11 mouse cellular contexts compared by ENCODE assay signal in the genomic region with DNA sequence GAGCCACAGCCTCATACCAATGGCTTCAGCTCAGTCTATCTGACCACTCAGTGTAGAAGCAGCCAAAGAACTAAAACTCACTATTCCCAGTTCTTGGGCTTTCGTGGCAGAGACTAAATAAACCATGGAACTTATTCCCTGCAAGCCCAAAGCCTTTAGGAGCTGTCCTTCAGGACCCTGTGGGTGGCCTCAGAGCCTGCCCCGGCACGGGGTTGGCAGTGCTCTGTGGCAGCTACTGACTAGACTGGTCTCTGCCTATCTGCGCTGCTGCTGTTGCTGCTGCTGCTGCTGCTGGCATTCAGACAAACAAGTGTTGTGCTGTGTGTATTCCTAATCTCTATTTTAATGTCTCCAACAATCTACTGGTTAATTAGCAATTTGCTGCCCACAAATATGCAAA. TPM values are rescaled to one million over a fixed set of nuclear protein-coding genes. Genes with fewer than 3 reads are reported as not detected.
DNase-seq lines count a peak whose midpoint lies in the region; ATAC-seq lines count a peak whose summit lies in the region.
"Had no signal": no experiment of that assay in that cellular context is flagged by ENCODE, and none has a peak within 500 bp of the region (broad histone marks: within the 10 kb centered on the region; RNA-seq: fewer than 3 reads in every experiment).

No protein-coding gene starts in this region.

- H3K9me3 ChIP-seq in heart, embryonic 11.5 days (replicated peaks; ENCODE audit: control insufficient read depth, low read length), result no peaks in the 10 kb centered on the region
- H3K9me3 ChIP-seq in forebrain, embryonic 16.5 days (ENCODE audit: control insufficient read depth, low read length), result no peaks in the 10 kb centered on the region
- no peaks in the 10 kb centered on the region for H3K9me3 ChIP-seq in midbrain, embryonic 13.5 days
- no peaks in the 10 kb centered on the region for H3K9me3 ChIP-seq in intestine, embryonic 15.5 days
- H3K9me3 ChIP-seq: G1E; lung, embryonic 15.5 days had no signal

- H3K4me1 ChIP-seq in heart, embryonic 11.5 days (ENCODE audit: control insufficient read depth, insufficient read depth, low read length), result peaks cover 3% of the 10 kb centered on the region; the same call in 1 of the 2 replicates
- peaks cover 37% of the 10 kb centered on the region for H3K4me1 ChIP-seq in forebrain, embryonic 16.5 days (replicated peaks; ENCODE audit: control insufficient read depth, insufficient read depth, low read length)
- peaks cover 52% of the 10 kb centered on the region for H3K4me1 ChIP-seq in midbrain, embryonic 13.5 days (replicated peaks)
- H3K4me1 ChIP-seq in intestine, embryonic 15.5 days (replicated peaks), result peaks cover 16% of the 10 kb centered on the region; the same call in 1 of the 2 replicates

- no peaks in the 10 kb centered on the region for H3K36me3 ChIP-seq in heart, embryonic 11.5 days (ENCODE audit: control insufficient read depth, insufficient read depth, low read length)
- no peaks in the 10 kb centered on the region for H3K36me3 ChIP-seq in forebrain, embryonic 16.5 days (ENCODE audit: control insufficient read depth, insufficient read depth)
- H3K36me3 ChIP-seq in midbrain, embryonic 13.5 days, result no peaks in the 10 kb centered on the region
- no peaks in the 10 kb centered on the region for H3K36me3 ChIP-seq in intestine, embryonic 15.5 days
- H3K36me3 ChIP-seq: G1E; lung, embryonic 15.5 days had no signal

- ATAC-seq in heart, embryonic 11.5 days (replicated peaks; ENCODE audit: insufficient number of reproducible peaks, low FRiP score, low TSS enrichment), result no peak
- peak; percentile 59 for ATAC-seq in forebrain, embryonic 16.5 days
- peak; percentile 48; the same call in 1 of the 2 replicates for ATAC-seq in midbrain, embryonic 13.5 days
- no peak for ATAC-seq in cerebellum, adult (ENCODE audit: insufficient number of reproducible peaks, low FRiP score, low TSS enrichment)
- ATAC-seq in intestine, embryonic 15.5 days, result no peak

- H3K27me3 ChIP-seq in heart, embryonic 11.5 days (ENCODE audit: control insufficient read depth, insufficient read depth, low read length), result peaks cover 6% of the 10 kb centered on the region; the same call in 1 of the 2 replicates
- no peaks in the 10 kb centered on the region for H3K27me3 ChIP-seq in forebrain, embryonic 16.5 days (replicated peaks; ENCODE audit: control insufficient read depth, insufficient read depth, low read length)
- no peaks in the 10 kb centered on the region for H3K27me3 ChIP-seq in midbrain, embryonic 13.5 days
- H3K27me3 ChIP-seq in intestine, embryonic 15.5 days (replicated peaks), result peaks cover 20% of the 10 kb centered on the region

- no peak overlapping the region for H3K4me2 ChIP-seq in heart, embryonic 11.5 days
- peak overlapping the region; percentile 86 for H3K4me2 ChIP-seq in forebrain, embryonic 16.5 days (ENCODE audit: low read length)
- H3K4me2 ChIP-seq in midbrain, embryonic 13.5 days (replicated peaks), result peak overlapping the region; percentile 79
- H3K4me2 ChIP-seq in intestine, embryonic 15.5 days (replicated peaks), result no peak overlapping the region

- peak; percentile 54 for DNase-seq in heart, postnatal 4 days
- peak; percentile 18 for DNase-seq in R1 (ENCODE audit: low read depth, low spot score)
- no peak for DNase-seq in cerebellum, adult 11-12 months

- no peak overlapping the region for H3K4me3 ChIP-seq in heart, embryonic 11.5 days (ENCODE audit: low read depth, low read length)
- H3K4me3 ChIP-seq in forebrain, embryonic 16.5 days (replicated peaks; ENCODE audit: low read length), result peak overlapping the region; percentile 17
- H3K4me3 ChIP-seq in midbrain, embryonic 13.5 days (replicated peaks), result peak overlapping the region; percentile 55; the same call in 1 of the 2 replicates
- H3K4me3 ChIP-seq in intestine, embryonic 15.5 days (replicated peaks), result no peak overlapping the region
- H3K4me3 ChIP-seq: erythroblast, embryonic 14.5 days; lung, embryonic 15.5 days had no signal

- no peak overlapping the region for H3K27ac ChIP-seq in heart, embryonic 11.5 days (ENCODE audit: low read depth, low read length)
- H3K27ac ChIP-seq in forebrain, embryonic 16.5 days (ENCODE audit: low read length), result peak overlapping the region; percentile 91
- H3K27ac ChIP-seq in midbrain, embryonic 13.5 days, result peak overlapping the region; percentile 82
- H3K27ac ChIP-seq in intestine, embryonic 15.5 days, result no peak overlapping the region
- H3K27ac ChIP-seq: lung, embryonic 15.5 days had no signal

- H3K9ac ChIP-seq in heart, embryonic 11.5 days (ENCODE audit: low read depth, low read length), result no peak overlapping the region
- H3K9ac ChIP-seq in forebrain, embryonic 16.5 days (replicated peaks; ENCODE audit: low read depth, low read length), result peak overlapping the region; percentile 75
- H3K9ac ChIP-seq in midbrain, embryonic 13.5 days (replicated peaks), result peak overlapping the region; percentile 68; the same call in 1 of the 2 replicates
- no peak overlapping the region for H3K9ac ChIP-seq in intestine, embryonic 15.5 days
- H3K9ac ChIP-seq: lung, embryonic 15.5 days had no signal

- 10% methylated on average over 4 of the region's 4 CpGs for WGBS in heart, embryonic 11.5 days (ENCODE audit: insufficient replicate concordance)
- WGBS in forebrain, embryonic 16.5 days, result 3% methylated on average over 4 of the region's 4 CpGs
- 7% methylated on average over 4 of the region's 4 CpGs for WGBS in midbrain, embryonic 13.5 days
- 10% methylated on average over 4 of the region's 4 CpGs for WGBS in intestine, embryonic 15.5 days

RNA-seq across cellular contexts. Expression of a gene that starts 1.1 kb away (rescaled TPM):
- total RNA-seq in heart, postnatal 4 days (2021), result under 1 TPM in 1 of 2 experiments, not detected in 1; 0.07 TPM
- 0.04 and 0.13 TPM in 2 replicates for polyA plus RNA-seq in heart, embryonic 11.5 days (2014; fragmentation: Nextera tagmentation; extraction: Ambion mirVana)
- 4.1 and 4.4 TPM in 2 replicates for polyA plus RNA-seq in forebrain, embryonic 16.5 days (2015; fragmentation: Nextera tagmentation; extraction: Ambion mirVana)
- polyA plus RNA-seq in midbrain, embryonic 13.5 days (2015; fragmentation: Nextera tagmentation; extraction: Ambion mirVana), result 2.7 and 3.5 TPM in 2 replicates
- 0.06 and 0.24 TPM in 2 replicates for polyA plus RNA-seq in intestine, embryonic 15.5 days (2015; fragmentation: Nextera tagmentation; extraction: Ambion mirVana)
- polyA plus RNA-seq: G1E; lung, embryonic 15.5 days had no signal

Comparison
In these comparisons a context has a peak if more than half of its experiments do, and no peak if none do; other contexts are left out.
1. ATAC-seq: peak in forebrain, embryonic 16.5 days (single experiment) and midbrain, embryonic 13.5 days (single experiment); none in heart, embryonic 11.5 days (single experiment), cerebellum, adult (single experiment) and intestine, embryonic 15.5 days (single experiment).
2. H3K27ac ChIP-seq: peak in forebrain, embryonic 16.5 days (single experiment) and midbrain, embryonic 13.5 days (single experiment); none in heart, embryonic 11.5 days (single experiment) and intestine, embryonic 15.5 days (single experiment).
3. H3K4me2 ChIP-seq: peak in forebrain, embryonic 16.5 days (single experiment) and midbrain, embryonic 13.5 days (single experiment); none in heart, embryonic 11.5 days (single experiment) and intestine, embryonic 15.5 days (single experiment).
4. H3K4me3 ChIP-seq: peak in forebrain, embryonic 16.5 days (single experiment) and midbrain, embryonic 13.5 days (single experiment); none in heart, embryonic 11.5 days (single experiment) and intestine, embryonic 15.5 days (single experiment).
5. H3K9ac ChIP-seq: peak in forebrain, embryonic 16.5 days (single experiment) and midbrain, embryonic 13.5 days (single experiment); none in heart, embryonic 11.5 days (single experiment) and intestine, embryonic 15.5 days (single experiment).